Mouse (Mus musculus): ENCODE data around the gene Bag5. TPM values are rescaled to one million over a fixed set of nuclear protein-coding genes. Genes with fewer than 3 reads are reported as not detected.

Bag5 gene
- polyA plus RNA-seq (2012; rRNA removed), result 39.4 and 61.9 TPM in 2 replicates

GRCm38 (mm10) chr12:111713004-111713651 lies at the start of gene Bag5, which contains the start of gene Apopt1:
Gene Bag5, minus strand, starts transcription at chr12:111713257.
Gene Apopt1, plus strand, starts transcription at chr12:111713261.

GRCm38 (mm10) chr12:111758381-111759175 lies 45.5 kb upstream of the Bag5 start, which contains the start of gene Klc1:
Gene Klc1, plus strand, starts transcription at chr12:111758849.

GRCm38 (mm10) chr12:111677882-111678669 lies 35.0 kb downstream of the Bag5 start, which contains the start of gene Trmt61a:
Gene Trmt61a, plus strand, starts transcription at chr12:111678105.

GRCm38 (mm10) chr12:111672176-111672575 lies 40.9 kb downstream of the Bag5 start, which contains the start of gene Ckb:
Gene Ckb, minus strand, starts transcription at chr12:111672338.

Other genes starting within 250 kb of the Bag5 start
- 5.7 and 10.5 TPM in 2 replicates for gene Gm266, start 227.4 kb downstream of the Bag5 start, polyA plus RNA-seq (2012; rRNA removed)
- gene Eif5, start 175.2 kb downstream of the Bag5 start, polyA plus RNA-seq (2012; rRNA removed), result 202 and 218 TPM in 2 replicates
- 102 and 103 TPM in 2 replicates for gene Mark3, start 138.7 kb downstream of the Bag5 start, polyA plus RNA-seq (2012; rRNA removed)
- 1,015 and 1,669 TPM in 2 replicates for gene Ckb, start 40.9 kb downstream of the Bag5 start, polyA plus RNA-seq (2012; rRNA removed)
- gene Trmt61a, start 35.2 kb downstream of the Bag5 start, polyA plus RNA-seq (2012; rRNA removed), result 20.6 and 23.6 TPM in 2 replicates
- gene Apopt1, start within 50 bp of the Bag5 start, polyA plus RNA-seq (2012; rRNA removed), result 37.1 and 38.3 TPM in 2 replicates
- 285 and 507 TPM in 2 replicates for gene Klc1, start 45.6 kb upstream of the Bag5 start, polyA plus RNA-seq (2012; rRNA removed)
- gene Xrcc3, start 100.6 kb upstream of the Bag5 start, polyA plus RNA-seq (2012; rRNA removed), result 25.0 and 25.3 TPM in 2 replicates
- gene Zfyve21, start 100.9 kb upstream of the Bag5 start, polyA plus RNA-seq (2012; rRNA removed), result 48.3 and 54.6 TPM in 2 replicates
- gene Ppp1r13b, start 194.9 kb upstream of the Bag5 start, polyA plus RNA-seq (2012; rRNA removed), result 5.6 and 8.7 TPM in 2 replicates

All from central nervous system, embryonic 11.5 days (tissue).